Mouse (Mus musculus) embryonic facial prominence, embryonic 12.5 days (tissue): ENCODE measurements around the gene Grb2. TPM values are rescaled to one million over a fixed set of nuclear protein-coding genes. Genes with fewer than 3 reads are reported as not detected.

Experiments used
- ATAC-seq: fragments of 200-750 bp; cut with Nextera tagmentation; 2 replicates; pipeline ENCODE4 v1.8.0; 2017; ENCODE audit not compliant: insufficient number of reproducible peaks, insufficient read depth, low FRiP score, low TSS enrichment
- H3K27ac ChIP-seq: fragments of 300-500 bp; sonication (generic); 2 replicates; pipeline ENCODE4 v1.5.1; 2016; ENCODE audit warnings: mild to moderate bottlenecking
- H3K27me3 ChIP-seq: fragments of 300-500 bp; sonication (generic); 2 replicates; pipeline ENCODE4 v1.6.1; 2016; ENCODE audit warnings: mild to moderate bottlenecking, moderate library complexity
- H3K36me3 ChIP-seq: fragments of 300-500 bp; sonication (generic); 2 replicates; pipeline ENCODE4 v1.6.1; 2016; ENCODE audit warnings: mild to moderate bottlenecking
- H3K4me1 ChIP-seq: fragments of 300-500 bp; sonication (generic); 2 replicates; pipeline ENCODE4 v1.6.1; 2016
- H3K4me2 ChIP-seq: fragments of 300-500 bp; sonication (generic); replicated peaks from 2 replicates; pipeline ENCODE4 v1.6.1; 2016; ENCODE audit warnings: mild to moderate bottlenecking, moderate library complexity
- H3K4me3 ChIP-seq: fragments of 300-500 bp; sonication (generic); 2 replicates; pipeline ENCODE4 v1.5.1; 2016; ENCODE audit warnings: mild to moderate bottlenecking
- H3K9ac ChIP-seq: fragments of 300-500 bp; sonication (generic); 2 replicates; pipeline ENCODE4 v1.6.1; 2016; ENCODE audit warnings: mild to moderate bottlenecking, moderate library complexity
- H3K9me3 ChIP-seq: fragments of 300-500 bp; sonication (generic); 2 replicates; pipeline ENCODE4 v1.6.1; 2016; ENCODE audit warnings: mild to moderate bottlenecking, moderate library complexity
- WGBS: fragments of 180-500 bp; shearing (Covaris S2); methylation state at CpG from one replicate; pipeline ENCODE4 v1.1.7; 2016; 5-methylcytosine and 5-hydroxymethylcytosine counted together
- polyA plus RNA-seq: library from polyadenylated mRNA; unstranded; fragments of >200 nt; fragmentation: Nextera tagmentation; extraction: Ambion mirVana; gene quantifications from 2 replicates; pipeline ENCODE4 v1.2.1, GENCODE M21; 2016

Gene Grb2
- polyA plus RNA-seq, 1 experiment from 2014 or later: 115 TPM

- no peak for ATAC-seq
- peaks cover 25% of the 10 kb centered on the region for H3K36me3 ChIP-seq
These were observed 28.7 kb downstream of the Grb2 start for GRCm38 (mm10) chr11:115679554-115680238.

GRCm38 (mm10) chr11:115678861-115679260 lies 29.5 kb downstream of the Grb2 start:
- no peak for ATAC-seq
- Histone ChIP-seq H3K9ac (no peak overlapping the region), H3K27ac (no peak overlapping the region), H3K4me2 (no peak overlapping the region), H3K4me3 (no peak overlapping the region), H3K9me3 (no peaks in the 10 kb centered on the region), H3K4me1 (no peaks in the 10 kb centered on the region), H3K27me3 (no peaks in the 10 kb centered on the region), H3K36me3 (peaks cover 24% of the 10 kb centered on the region)
- 85% methylated on average over 6 of the region's 6 CpGs for WGBS

More at GRCm38 (mm10) chr11:115679554-115680238, 28.7 kb downstream of the Grb2 start:
- Histone ChIP-seq H3K9me3 (no peaks in the 10 kb centered on the region), H3K4me3 (no peak overlapping the region), H3K4me2 (no peak overlapping the region), H3K27me3 (no peaks in the 10 kb centered on the region), H3K27ac (no peak overlapping the region), H3K4me1 (no peaks in the 10 kb centered on the region), H3K9ac (no peak overlapping the region)
- 92% methylated on average over 9 of the region's 9 CpGs for WGBS

- no peak for ATAC-seq
- Histone ChIP-seq H3K4me3 (no peak overlapping the region), H3K9me3 (no peaks in the 10 kb centered on the region), H3K27me3 (no peaks in the 10 kb centered on the region), H3K4me2 (no peak overlapping the region), H3K4me1 (no peaks in the 10 kb centered on the region), H3K27ac (no peak overlapping the region), H3K9ac (no peak overlapping the region), H3K36me3 (peaks cover 12% of the 10 kb centered on the region)
- 99% methylated on average over 3 of the region's 3 CpGs for WGBS
These were observed 30.9 kb downstream of the Grb2 start for GRCm38 (mm10) chr11:115677511-115677910.

- no peak overlapping the region for H3K27ac ChIP-seq
- peaks cover 11% of the 10 kb centered on the region for H3K36me3 ChIP-seq
- no peaks in the 10 kb centered on the region for H3K27me3 ChIP-seq
- H3K4me2 ChIP-seq: no peak overlapping the region
- H3K9ac ChIP-seq: no peak overlapping the region
- no peak overlapping the region for H3K4me3 ChIP-seq
- 93% methylated on average over 8 of the region's 8 CpGs for WGBS
- no peaks in the 10 kb centered on the region for H3K4me1 ChIP-seq
- H3K9me3 ChIP-seq: no peaks in the 10 kb centered on the region
- ATAC-seq: no peak
These were observed 31.7 kb downstream of the Grb2 start for GRCm38 (mm10) chr11:115676738-115677137.

GRCm38 (mm10) chr11:115674235-115674865 lies 34.0 kb downstream of the Grb2 start:
- no peak overlapping the region for H3K4me3 ChIP-seq
- 73% methylated on average over 9 of the region's 9 CpGs for WGBS
- H3K4me1 ChIP-seq: peaks cover 8% of the 10 kb centered on the region
- H3K9me3 ChIP-seq: no peaks in the 10 kb centered on the region
- H3K36me3 ChIP-seq: peaks cover 11% of the 10 kb centered on the region
- no peak overlapping the region for H3K4me2 ChIP-seq
- no peak overlapping the region for H3K27ac ChIP-seq
- no peaks in the 10 kb centered on the region for H3K27me3 ChIP-seq
- no peak overlapping the region for H3K9ac ChIP-seq
- no peak for ATAC-seq

- H3K4me3 ChIP-seq: no peak overlapping the region
- H3K9ac ChIP-seq: no peak overlapping the region
- WGBS: 88% methylated on average over 9 of the region's 9 CpGs
- no peak for ATAC-seq
- no peak overlapping the region for H3K4me2 ChIP-seq
- H3K4me1 ChIP-seq: peaks cover 8% of the 10 kb centered on the region
- H3K27ac ChIP-seq: no peak overlapping the region
- no peaks in the 10 kb centered on the region for H3K27me3 ChIP-seq
- H3K9me3 ChIP-seq: no peaks in the 10 kb centered on the region
- peaks cover 5% of the 10 kb centered on the region for H3K36me3 ChIP-seq
These were observed 34.7 kb downstream of the Grb2 start for GRCm38 (mm10) chr11:115673471-115674234.

- Histone ChIP-seq H3K9me3 (no peaks in the 10 kb centered on the region), H3K27me3 (no peaks in the 10 kb centered on the region), H3K4me3 (no peak overlapping the region), H3K27ac (no peak overlapping the region), H3K4me2 (no peak overlapping the region), H3K9ac (no peak overlapping the region), H3K36me3 (no peaks in the 10 kb centered on the region), H3K4me1 (peaks cover 8% of the 10 kb centered on the region)
- ATAC-seq: no peak
- 80% methylated on average over 7 of the region's 7 CpGs for WGBS
These were observed 36.0 kb downstream of the Grb2 start for GRCm38 (mm10) chr11:115672226-115672987.

- Histone ChIP-seq H3K9ac (no peak overlapping the region), H3K4me3 (no peak overlapping the region), H3K27me3 (no peaks in the 10 kb centered on the region), H3K4me1 (peaks cover 8% of the 10 kb centered on the region), H3K4me2 (no peak overlapping the region), H3K9me3 (no peaks in the 10 kb centered on the region), H3K36me3 (no peaks in the 10 kb centered on the region), H3K27ac (peak overlapping the region; percentile 17; the same call in 1 of the 2 replicates)
- ATAC-seq: no peak
- WGBS: 29% methylated on average over 5 of the region's 5 CpGs
These were observed 37.8 kb downstream of the Grb2 start for GRCm38 (mm10) chr11:115670451-115671050.

GRCm38 (mm10) chr11:115663676-115664335 lies 44.6 kb downstream of the Grb2 start:
- no peak overlapping the region for H3K4me2 ChIP-seq
- no peaks in the 10 kb centered on the region for H3K9me3 ChIP-seq
- H3K9ac ChIP-seq: no peak overlapping the region
- no peak for ATAC-seq
- 0 out of 2 replicates have a peak overlapping the region, but pooled peaks have one; percentile 23 for H3K27ac ChIP-seq
- no peak overlapping the region for H3K4me3 ChIP-seq
- peaks cover 3% of the 10 kb centered on the region; the same call in 1 of the 2 replicates for H3K36me3 ChIP-seq
- H3K4me1 ChIP-seq: no peaks in the 10 kb centered on the region
- WGBS: 67% methylated on average over 4 of the region's 4 CpGs
- no peaks in the 10 kb centered on the region for H3K27me3 ChIP-seq

GRCm38 (mm10) chr11:115660376-115660775 lies 48.0 kb downstream of the Grb2 start:
- no peaks in the 10 kb centered on the region for H3K4me1 ChIP-seq
- no peak overlapping the region for H3K27ac ChIP-seq
- H3K9ac ChIP-seq: no peak overlapping the region
- peaks cover 3% of the 10 kb centered on the region; the same call in 1 of the 2 replicates for H3K36me3 ChIP-seq
- ATAC-seq: no peak
- no peak overlapping the region for H3K4me2 ChIP-seq
- no peaks in the 10 kb centered on the region for H3K9me3 ChIP-seq
- H3K4me3 ChIP-seq: no peak overlapping the region
- no peaks in the 10 kb centered on the region for H3K27me3 ChIP-seq
- 97% methylated on average over 4 of the region's 4 CpGs for WGBS
